Mouse (Mus musculus) hindbrain, postnatal 0 days (tissue): Measurements from ENCODE around the gene Fpr3. TPM values are rescaled to one million over a fixed set of nuclear protein-coding genes. Genes with fewer than 3 reads are reported as not detected.

Experiments
- ATAC-seq: fragments of 200-750 bp; cut with Nextera tagmentation; 2 replicates; pipeline ENCODE4 v1.8.0; 2017; ENCODE audit warnings: mild to moderate bottlenecking, moderate TSS enrichment, moderate library complexity
- DNase-seq: peaks from one replicate; pipeline ENCODE4 v3.0.0-alpha.2; 2015; ENCODE audit warnings: low spot score
- H3K27ac ChIP-seq: fragments of 300-500 bp; sonication (generic); 2 replicates; pipeline ENCODE4 v1.5.1; 2014; ENCODE audit warnings: mild to moderate bottlenecking
- H3K27me3 ChIP-seq: fragments of 300-500 bp; sonication (generic); 2 replicates; pipeline ENCODE4 v1.6.1; 2014; ENCODE audit warnings: low read length, mixed read lengths; ENCODE audit not compliant: insufficient read depth
- H3K36me3 ChIP-seq: fragments of 300-500 bp; sonication (generic); 2 replicates; pipeline ENCODE4 v1.6.1; 2014; ENCODE audit warnings: low read length, mixed read lengths; ENCODE audit not compliant: insufficient read depth
- H3K4me1 ChIP-seq: fragments of 300-500 bp; sonication (generic); 2 replicates; pipeline ENCODE4 v1.6.1; 2014; ENCODE audit warnings: antibody characterized with exemption, low read length, mixed read lengths; ENCODE audit not compliant: insufficient read depth
- H3K4me2 ChIP-seq: fragments of 300-500 bp; sonication (generic); 2 replicates; pipeline ENCODE4 v1.6.1; 2014; ENCODE audit warnings: low read depth, mild to moderate bottlenecking, low read length, moderate library complexity, mixed read lengths
- H3K4me3 ChIP-seq: fragments of 300-500 bp; sonication (generic); 2 replicates; pipeline ENCODE4 v1.5.1; 2014; ENCODE audit warnings: low read length
- H3K9ac ChIP-seq: fragments of 300-500 bp; sonication (generic); replicated peaks from 2 replicates; pipeline ENCODE4 v1.6.1; 2014; ENCODE audit warnings: mild to moderate bottlenecking, low read length, moderate library complexity, mixed read lengths
- H3K9me3 ChIP-seq: fragments of 300-500 bp; sonication (generic); 2 replicates; pipeline ENCODE4 v1.6.1; 2016; ENCODE audit warnings: low read length, mixed read lengths
- CTCF ChIP-seq: IDR thresholded peaks from 2 replicates; pipeline ENCODE4 v1.5.1; 2016; ENCODE audit warnings: antibody characterized with exemption, control low read depth, low read depth
- WGBS: fragments of 180-500 bp; shearing (Covaris S2); extraction: QIAGEN DNeasy Blood & Tissue Kit; methylation state at CpG from one replicate; pipeline ENCODE4 v1.1.7; 2014; 5-methylcytosine and 5-hydroxymethylcytosine counted together
- polyA plus RNA-seq: library from polyadenylated mRNA; unstranded; fragments of >200 nt; fragmentation: Nextera tagmentation; extraction: Ambion mirVana; gene quantifications from 2 replicates; pipeline ENCODE4 v1.2.1, GENCODE M21; 2015
- total RNA-seq: library from RNA; depleted of rRNA; stranded (reverse); fragments of >200 nt; gene quantifications from 2 replicates; pipeline ENCODE4 v1.2.3, GENCODE M21; 2014

Fpr3 gene
- total and polyA plus RNA-seq, 2 experiments from 2014 or later: not detected

- Histone ChIP-seq H3K4me3 (no peak overlapping the region), H3K27ac (no peak overlapping the region), H3K27me3 (no peaks in the 10 kb centered on the region), H3K9me3 (no peaks in the 10 kb centered on the region), H3K4me1 (no peaks in the 10 kb centered on the region), H3K36me3 (no peaks in the 10 kb centered on the region), H3K4me2 (no peak overlapping the region), H3K9ac (no peak overlapping the region)
- DNase-seq (no peak), ATAC-seq (no peak)
- 93% methylated on average over 3 of the region's 3 CpGs for WGBS
- TF ChIP-seq CTCF: no peak
Measured at GRCm38 (mm10) chr17:17860110-17860509, 27.5 kb upstream of the Fpr3 start.

DNA sequence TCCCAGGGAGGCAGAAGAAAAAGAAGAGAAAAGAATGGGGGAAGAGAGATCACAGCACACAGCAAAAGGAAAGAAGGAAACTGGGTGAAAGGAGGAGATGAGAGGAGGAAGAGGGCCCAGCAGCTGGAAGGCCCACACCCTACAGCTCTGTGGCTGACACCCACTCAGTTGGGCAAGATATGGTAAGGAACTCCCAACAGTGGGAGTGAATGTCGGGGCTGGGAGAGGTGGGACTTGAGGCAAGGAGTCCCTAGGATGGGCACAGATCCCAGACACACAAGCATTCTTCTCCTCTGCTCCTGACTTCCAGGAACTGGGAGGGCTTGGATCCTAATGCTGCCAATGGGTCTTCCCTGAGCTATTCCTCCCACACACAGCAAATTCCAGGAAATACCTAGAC is 25.3 kb upstream of the Fpr3 start:
- no peaks in the 10 kb centered on the region for H3K9me3 ChIP-seq
- DNase-seq: no peak
- 50% methylated on average over 1 of the region's 1 CpGs for WGBS
- H3K36me3 ChIP-seq: no peaks in the 10 kb centered on the region
- H3K4me1 ChIP-seq: no peaks in the 10 kb centered on the region
- H3K4me3 ChIP-seq: no peak overlapping the region
- H3K9ac ChIP-seq: no peak overlapping the region
- H3K4me2 ChIP-seq: no peak overlapping the region
- H3K27ac ChIP-seq: no peak overlapping the region
- no peak for TF ChIP-seq CTCF
- no peaks in the 10 kb centered on the region for H3K27me3 ChIP-seq
- no peak for ATAC-seq

DNA sequence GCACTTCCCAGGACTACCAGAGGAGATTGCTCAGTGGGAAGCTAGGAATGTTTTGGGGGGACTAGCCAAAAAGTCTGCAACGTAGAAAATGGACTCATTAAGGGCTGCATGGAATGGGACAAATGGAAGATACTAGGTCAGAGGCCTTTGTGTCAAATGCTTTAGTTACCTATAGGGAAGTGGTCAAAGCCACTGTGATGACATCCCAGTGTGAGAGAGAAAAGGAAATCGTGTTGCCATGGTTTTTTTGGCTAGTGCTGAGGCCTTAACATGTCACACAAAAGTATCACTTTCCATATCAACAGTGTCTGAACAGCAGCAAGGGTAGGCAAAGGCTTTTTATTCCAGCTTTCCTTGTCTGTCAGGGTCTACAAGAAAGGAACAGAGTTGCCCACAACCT is 22.5 kb upstream of the Fpr3 start:
- Histone ChIP-seq H3K36me3 (no peaks in the 10 kb centered on the region), H3K9me3 (no peaks in the 10 kb centered on the region), H3K4me3 (no peak overlapping the region), H3K4me2 (no peak overlapping the region), H3K9ac (no peak overlapping the region), H3K4me1 (no peaks in the 10 kb centered on the region), H3K27me3 (no peaks in the 10 kb centered on the region), H3K27ac (no peak overlapping the region)
- no peak for TF ChIP-seq CTCF
- ATAC-seq (no peak), DNase-seq (no peak)
- WGBS: 47% methylated on average over 2 of the region's 2 CpGs

GRCm38 (mm10) chr17:17866801-17867469 is 20.7 kb upstream of the Fpr3 start:
- 71% methylated on average over 11 of the region's 11 CpGs for WGBS
- Histone ChIP-seq H3K36me3 (no peaks in the 10 kb centered on the region), H3K27ac (no peak overlapping the region), H3K9me3 (no peaks in the 10 kb centered on the region), H3K9ac (no peak overlapping the region), H3K4me1 (no peaks in the 10 kb centered on the region), H3K4me3 (no peak overlapping the region), H3K4me2 (no peak overlapping the region), H3K27me3 (no peaks in the 10 kb centered on the region)
- ATAC-seq (peak; percentile 61), DNase-seq (peak; percentile 28)
- no peak for TF ChIP-seq CTCF

- H3K4me3 ChIP-seq: no peak overlapping the region
- no peak overlapping the region for H3K9ac ChIP-seq
- no peak overlapping the region for H3K27ac ChIP-seq
- DNase-seq (no peak), ATAC-seq (no peak)
- H3K4me1 ChIP-seq: no peaks in the 10 kb centered on the region
- WGBS: 77% methylated on average over 2 of the region's 2 CpGs
- no peaks in the 10 kb centered on the region for H3K9me3 ChIP-seq
- no peaks in the 10 kb centered on the region for H3K36me3 ChIP-seq
- H3K27me3 ChIP-seq: no peaks in the 10 kb centered on the region
- no peak for TF ChIP-seq CTCF
- no peak overlapping the region for H3K4me2 ChIP-seq
Measured at GRCm38 (mm10) chr17:17870892-17871550, 16.6 kb upstream of the Fpr3 start.

DNA sequence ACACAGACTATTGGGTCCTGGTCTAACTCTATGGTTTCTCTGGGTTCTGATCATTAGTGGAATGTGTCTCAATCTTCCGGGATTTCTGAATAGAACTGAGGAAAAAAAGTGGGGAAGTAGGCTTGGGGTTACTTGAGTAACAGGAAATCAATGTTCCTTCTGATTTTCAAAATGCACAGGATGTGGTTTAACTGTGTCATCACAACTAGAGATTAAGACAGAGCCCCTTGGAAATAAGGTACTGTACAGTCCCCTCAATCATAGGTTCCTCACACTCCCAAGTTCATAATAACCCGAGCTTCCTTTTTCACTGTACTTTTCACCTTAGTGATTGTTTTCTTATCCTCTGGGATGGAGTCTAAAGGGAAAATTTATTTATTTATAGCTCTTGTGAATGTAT is 16.0 kb upstream of the Fpr3 start:
- no peaks in the 10 kb centered on the region for H3K27me3 ChIP-seq
- H3K9ac ChIP-seq: no peak overlapping the region
- H3K4me1 ChIP-seq: no peaks in the 10 kb centered on the region
- TF ChIP-seq CTCF: no peak
- no peaks in the 10 kb centered on the region for H3K36me3 ChIP-seq
- DNase-seq (no peak), ATAC-seq (no peak)
- H3K4me2 ChIP-seq: no peak overlapping the region
- H3K9me3 ChIP-seq: no peaks in the 10 kb centered on the region
- no peak overlapping the region for H3K27ac ChIP-seq
- no peak overlapping the region for H3K4me3 ChIP-seq
- WGBS: 91% methylated on average over 2 of the region's 2 CpGs

DNA sequence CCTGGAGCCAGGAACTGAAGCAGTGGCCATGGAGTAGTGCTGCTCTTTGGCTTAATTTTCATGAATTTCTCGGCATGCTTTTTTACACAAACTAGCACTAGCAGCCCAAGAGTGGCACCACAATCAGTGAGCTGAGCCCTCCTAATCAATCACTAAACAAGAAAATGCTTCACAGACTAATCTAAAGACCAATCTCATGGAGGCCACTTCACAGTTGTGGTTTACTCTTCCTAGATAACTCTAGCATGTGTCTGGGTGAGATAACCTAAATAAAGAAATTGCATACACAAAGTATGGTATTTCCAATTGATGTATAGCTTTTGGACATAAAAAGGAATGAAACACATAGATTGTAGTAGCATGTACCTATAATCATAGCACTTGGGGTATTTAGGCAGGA is 8.3 kb upstream of the Fpr3 start:
- no peak for TF ChIP-seq CTCF
- no peak overlapping the region for H3K4me2 ChIP-seq
- DNase-seq (no peak), ATAC-seq (no peak)
- no peaks in the 10 kb centered on the region for H3K36me3 ChIP-seq
- no peaks in the 10 kb centered on the region for H3K9me3 ChIP-seq
- no peak overlapping the region for H3K27ac ChIP-seq
- WGBS: 74% methylated on average over 1 of the region's 1 CpGs
- no peak overlapping the region for H3K4me3 ChIP-seq
- H3K4me1 ChIP-seq: no peaks in the 10 kb centered on the region
- no peak overlapping the region for H3K9ac ChIP-seq
- H3K27me3 ChIP-seq: no peaks in the 10 kb centered on the region
